Mouse (Mus musculus) liver, embryonic 12.5 days (tissue): ENCODE measurements around the gene Galnt10. TPM values are rescaled to one million over a fixed set of nuclear protein-coding genes. Genes with fewer than 3 reads are reported as not detected.

Source experiments
- ATAC-seq: fragments of 200-750 bp; cut with Nextera tagmentation; 2 replicates; pipeline ENCODE4 v1.8.0; 2017; ENCODE audit warnings: moderate number of reproducible peaks, mild to moderate bottlenecking, moderate library complexity
- H3K27ac ChIP-seq: fragments of 300-500 bp; sonication (generic); 2 replicates; pipeline ENCODE4 v1.5.1; 2016; ENCODE audit warnings: mild to moderate bottlenecking
- H3K27me3 ChIP-seq: fragments of 300-500 bp; sonication (generic); replicated peaks from 2 replicates; pipeline ENCODE4 v1.6.1; 2016; ENCODE audit warnings: mild to moderate bottlenecking, moderate library complexity
- H3K36me3 ChIP-seq: fragments of 300-500 bp; sonication (generic); 2 replicates; pipeline ENCODE4 v1.6.1; 2016; ENCODE audit warnings: mild to moderate bottlenecking, moderate library complexity
- H3K4me1 ChIP-seq: fragments of 300-500 bp; sonication (generic); 2 replicates; pipeline ENCODE4 v1.6.1; 2016
- H3K4me2 ChIP-seq: fragments of 300-500 bp; sonication (generic); 2 replicates; pipeline ENCODE4 v1.6.1; 2016; ENCODE audit warnings: mild to moderate bottlenecking, moderate library complexity
- H3K4me3 ChIP-seq: fragments of 300-500 bp; sonication (generic); 2 replicates; pipeline ENCODE4 v1.5.1; 2016; ENCODE audit warnings: mild to moderate bottlenecking, moderate library complexity
- H3K9ac ChIP-seq: fragments of 300-500 bp; sonication (generic); 2 replicates; pipeline ENCODE4 v1.6.1; 2016; ENCODE audit warnings: mild to moderate bottlenecking, moderate library complexity
- H3K9me3 ChIP-seq: fragments of 300-500 bp; sonication (generic); replicated peaks from 2 replicates; pipeline ENCODE4 v1.6.1; 2016; ENCODE audit warnings: mild to moderate bottlenecking, moderate library complexity
- WGBS: fragments of 180-500 bp; shearing (Covaris S2); methylation state at CpG from one replicate; pipeline ENCODE4 v1.1.7; 2016; ENCODE audit not compliant: insufficient replicate concordance; 5-methylcytosine and 5-hydroxymethylcytosine counted together
- polyA plus RNA-seq: library from polyadenylated mRNA; unstranded; fragments of >200 nt; fragmentation: Nextera tagmentation; extraction: Ambion mirVana; gene quantifications from 2 replicates; pipeline ENCODE4 v1.2.1, GENCODE M21; 2016

The Galnt10 gene
- polyA plus RNA-seq, 1 experiment from 2014 or later: 34.2 TPM

DNA sequence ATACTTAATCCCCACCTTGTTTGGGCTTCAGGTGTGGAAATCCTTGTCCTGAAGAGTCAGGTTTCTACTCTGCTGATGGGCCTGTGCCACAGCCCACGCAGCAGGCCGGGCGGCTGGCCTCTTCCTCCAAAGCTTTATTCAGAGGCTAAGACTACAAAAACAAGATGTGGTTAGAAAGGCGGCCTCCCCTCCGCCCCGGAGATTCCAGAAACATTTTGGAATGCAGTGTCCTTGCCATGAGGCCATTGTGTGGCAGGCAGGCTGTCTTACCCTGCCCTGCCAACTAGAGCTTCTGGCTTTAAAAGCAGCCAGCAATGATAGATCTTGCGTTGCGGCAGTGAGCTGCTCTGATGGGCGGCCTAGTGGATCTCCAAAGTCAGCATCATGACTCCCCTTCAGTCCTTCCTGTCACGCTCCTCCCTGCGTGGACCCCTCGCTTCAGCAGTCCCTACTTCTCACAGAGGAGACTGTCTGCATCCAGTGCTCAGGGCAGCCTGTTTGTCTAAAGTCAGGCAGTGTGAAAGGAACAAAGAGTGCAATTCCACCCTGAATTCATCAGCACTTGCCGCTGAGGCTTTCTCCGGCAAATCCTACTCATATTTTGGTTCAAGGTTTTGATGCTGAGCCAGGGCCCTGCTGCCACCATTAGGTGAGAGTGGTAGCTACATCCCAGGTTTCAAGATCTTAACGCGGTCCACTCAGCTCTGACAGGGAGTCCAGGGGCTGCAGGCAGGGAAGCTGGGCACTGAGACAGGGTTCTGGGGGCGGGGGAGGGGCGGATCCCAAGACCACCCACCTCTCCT is 141.6 kb downstream of the Galnt10 start:
- H3K27me3 ChIP-seq: peaks cover 16% of the 10 kb centered on the region; the same call in 1 of the 2 replicates
- no peaks in the 10 kb centered on the region for H3K9me3 ChIP-seq
- peaks cover 6% of the 10 kb centered on the region for H3K4me1 ChIP-seq
- no peak overlapping the region for H3K27ac ChIP-seq
- no peak overlapping the region for H3K4me3 ChIP-seq
- H3K4me2 ChIP-seq: no peak overlapping the region
- no peak for ATAC-seq
- WGBS: 66% methylated on average over 18 of the region's 18 CpGs
- no peak overlapping the region for H3K9ac ChIP-seq
- H3K36me3 ChIP-seq: peaks cover 28% of the 10 kb centered on the region

DNA sequence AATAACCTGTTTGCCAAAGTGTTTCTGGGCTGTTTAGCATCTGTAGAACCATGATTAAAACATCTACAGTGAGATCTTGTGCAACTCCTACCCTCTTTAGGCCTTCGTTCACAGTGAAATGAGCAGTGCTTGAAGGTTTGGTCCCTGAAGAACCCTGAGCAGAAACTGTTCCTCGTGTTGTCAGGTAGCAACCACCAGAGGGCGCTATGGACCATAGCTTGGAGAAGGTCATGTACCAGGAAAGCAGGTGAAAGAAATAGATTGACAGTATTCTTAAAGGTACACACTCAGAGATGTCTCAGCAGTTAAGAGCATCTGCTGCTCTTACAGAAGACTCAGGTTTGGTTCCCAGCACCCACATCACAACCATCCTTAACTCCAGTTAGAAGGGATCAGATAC is 142.7 kb downstream of the Galnt10 start:
- Histone ChIP-seq H3K27ac (no peak overlapping the region), H3K4me2 (no peak overlapping the region), H3K9ac (no peak overlapping the region), H3K4me1 (peaks cover 6% of the 10 kb centered on the region), H3K4me3 (no peak overlapping the region), H3K36me3 (peaks cover 21% of the 10 kb centered on the region), H3K27me3 (peaks cover 18% of the 10 kb centered on the region; the same call in 1 of the 2 replicates), H3K9me3 (no peaks in the 10 kb centered on the region)
- WGBS: 13% methylated on average over 3 of the region's 3 CpGs
- no peak for ATAC-seq

DNA sequence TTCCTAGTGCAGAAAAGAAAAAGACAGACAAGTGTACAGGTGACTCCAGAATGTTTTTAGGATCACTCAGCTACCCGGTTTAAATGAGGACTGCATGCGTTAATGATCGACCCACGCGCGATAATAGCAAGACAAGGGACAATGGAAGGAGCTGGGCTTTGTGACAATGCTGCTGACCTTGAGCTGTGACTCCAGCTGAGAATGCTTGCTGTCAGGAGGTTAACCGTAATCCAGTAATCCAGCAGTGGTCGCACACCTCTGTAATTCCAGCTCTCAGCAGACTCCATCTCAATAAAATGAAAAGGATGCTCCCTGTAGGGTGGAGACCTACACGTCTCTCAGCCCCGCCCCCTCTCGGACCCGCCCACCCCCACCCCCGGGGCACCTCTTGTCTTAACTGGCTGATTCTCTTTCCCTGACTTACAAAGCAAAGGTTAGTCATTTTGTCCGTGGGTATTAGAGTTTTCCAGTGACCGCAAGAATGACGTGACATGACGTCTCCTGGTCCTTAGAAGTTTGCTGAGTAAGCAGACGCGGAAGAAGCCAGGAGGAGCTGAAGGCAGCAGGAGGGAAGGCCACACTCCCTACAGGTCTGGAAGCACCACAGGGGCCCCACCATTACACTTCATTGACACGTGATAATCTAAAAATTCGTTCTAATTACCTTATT is 145.8 kb downstream of the Galnt10 start:
- Histone ChIP-seq H3K36me3 (no peaks in the 10 kb centered on the region), H3K4me1 (peaks cover 6% of the 10 kb centered on the region), H3K27ac (no peak overlapping the region), H3K27me3 (peaks cover 25% of the 10 kb centered on the region; the same call in 1 of the 2 replicates), H3K9ac (no peak overlapping the region), H3K9me3 (no peaks in the 10 kb centered on the region), H3K4me2 (peak overlapping the region; percentile 44), H3K4me3 (no peak overlapping the region)
- no peak for ATAC-seq
- WGBS: 29% methylated on average over 21 of the region's 21 CpGs

DNA sequence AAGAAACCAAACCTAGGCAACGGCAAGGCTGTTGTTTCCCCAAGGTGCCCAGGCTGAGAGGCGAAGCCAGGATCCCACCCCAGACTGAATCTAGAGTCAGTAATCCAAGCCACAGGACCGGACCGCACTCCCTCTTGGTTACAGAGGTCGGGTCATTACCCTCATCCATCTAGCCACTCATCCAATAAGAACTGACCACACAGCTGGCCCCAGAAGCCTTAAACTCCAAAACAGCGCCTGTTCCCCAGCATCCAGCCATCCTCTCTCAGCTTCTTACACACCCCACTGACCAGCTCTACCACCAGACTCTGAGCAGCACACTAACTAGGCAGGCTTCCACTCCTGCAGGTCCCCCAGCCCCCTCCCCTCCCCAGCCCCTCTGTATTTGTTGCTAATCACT is 149.8 kb downstream of the Galnt10 start:
- peaks cover 8% of the 10 kb centered on the region for H3K4me1 ChIP-seq
- ATAC-seq: no peak
- H3K27ac ChIP-seq: no peak overlapping the region
- no peaks in the 10 kb centered on the region for H3K9me3 ChIP-seq
- 51% methylated on average over 6 of the region's 6 CpGs for whole genome bisulfite sequencing
- peaks cover 17% of the 10 kb centered on the region; the same call in 1 of the 2 replicates for H3K27me3 ChIP-seq
- H3K9ac ChIP-seq: no peak overlapping the region
- no peak overlapping the region for H3K4me3 ChIP-seq
- no peaks in the 10 kb centered on the region for H3K36me3 ChIP-seq
- no peak overlapping the region for H3K4me2 ChIP-seq

DNA sequence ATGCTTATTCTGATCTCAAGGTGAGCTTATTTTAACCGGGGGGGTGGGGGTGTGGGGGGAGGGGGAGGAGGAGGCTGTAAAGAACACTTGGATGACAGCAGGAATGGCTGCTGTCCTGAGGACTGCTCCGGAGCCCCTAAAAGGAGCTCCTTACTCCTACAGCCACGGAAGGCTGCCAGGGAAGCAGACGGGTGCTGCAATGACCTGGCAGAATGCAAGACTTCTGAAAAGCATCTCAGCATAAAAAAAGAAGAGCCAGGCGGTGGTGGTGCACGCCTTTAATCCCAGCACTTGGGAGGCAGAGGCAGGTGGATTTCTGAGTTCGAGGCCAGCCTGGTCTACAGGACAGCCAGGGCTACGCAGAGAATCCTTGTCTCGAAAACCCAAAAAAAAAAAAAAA is 152.6 kb downstream of the Galnt10 start:
- Histone ChIP-seq H3K9ac (no peak overlapping the region), H3K4me3 (no peak overlapping the region), H3K4me2 (no peak overlapping the region), H3K27ac (no peak overlapping the region), H3K36me3 (no peaks in the 10 kb centered on the region), H3K9me3 (no peaks in the 10 kb centered on the region), H3K4me1 (peaks cover 21% of the 10 kb centered on the region), H3K27me3 (peaks cover 21% of the 10 kb centered on the region)
- ATAC-seq: no peak
- 69% methylated on average over 9 of the region's 9 CpGs for WGBS

DNA sequence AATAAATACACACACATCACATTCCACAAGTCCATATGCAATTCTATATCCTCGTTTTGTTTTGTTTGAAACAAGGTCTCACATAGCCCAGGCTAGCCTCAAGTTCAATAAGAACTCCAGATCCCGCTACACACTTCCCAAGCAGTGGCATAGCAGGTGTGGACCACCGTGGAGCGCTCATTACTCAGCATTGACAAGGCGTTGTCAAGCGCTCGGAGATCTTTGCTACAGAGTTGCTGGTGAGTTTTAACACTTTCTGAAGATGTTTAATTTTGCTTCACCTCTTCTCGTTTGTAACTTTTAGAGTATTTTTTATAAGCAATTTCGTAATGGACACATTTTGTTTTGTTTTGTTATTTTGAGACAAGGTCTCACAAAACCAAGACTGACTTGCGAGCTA is 154.2 kb downstream of the Galnt10 start:
- H3K27ac ChIP-seq: no peak overlapping the region
- no peak overlapping the region for H3K4me3 ChIP-seq
- H3K27me3 ChIP-seq: peaks cover 30% of the 10 kb centered on the region
- H3K36me3 ChIP-seq: no peaks in the 10 kb centered on the region
- 78% methylated on average over 10 of the region's 10 CpGs for WGBS
- no peak overlapping the region for H3K9ac ChIP-seq
- no peak overlapping the region for H3K4me2 ChIP-seq
- no peak for ATAC-seq
- peaks cover 27% of the 10 kb centered on the region for H3K4me1 ChIP-seq
- H3K9me3 ChIP-seq: no peaks in the 10 kb centered on the region

DNA sequence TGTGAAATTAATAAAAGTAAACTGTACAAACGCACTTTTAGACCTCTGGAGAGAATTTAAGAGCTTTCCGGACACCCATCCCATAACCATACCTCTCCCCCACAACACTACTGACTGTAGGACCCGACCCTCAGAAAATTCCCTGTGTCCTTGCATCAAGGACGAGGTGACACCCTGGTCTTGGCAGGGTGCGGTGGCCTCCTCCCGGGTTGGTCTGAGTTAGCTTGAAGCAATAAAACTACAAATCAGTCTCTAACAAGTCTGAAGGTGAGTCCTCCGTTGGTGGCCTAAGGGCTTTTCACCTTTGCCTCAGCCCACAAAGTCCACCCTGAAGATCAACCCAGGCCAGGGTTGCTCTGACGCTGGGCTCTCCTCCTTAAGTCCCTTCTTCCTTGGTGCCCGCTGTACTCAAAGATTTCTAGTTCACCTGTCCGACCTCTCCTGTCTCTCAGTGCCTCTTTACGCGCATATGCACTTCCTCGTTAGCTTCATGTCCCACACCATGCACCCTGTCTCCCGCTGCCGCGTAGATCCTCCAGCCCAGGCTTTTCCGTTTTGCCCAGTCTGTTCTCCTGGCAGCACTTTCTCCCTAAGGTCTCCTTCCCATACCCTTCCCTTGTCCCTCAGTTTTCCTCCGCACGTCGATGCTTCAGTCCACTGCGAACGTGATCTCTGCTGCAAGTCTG is 155.2 kb downstream of the Galnt10 start:
- 19% methylated on average over 22 of the region's 22 CpGs for WGBS
- no peaks in the 10 kb centered on the region for H3K36me3 ChIP-seq
- peaks cover 26% of the 10 kb centered on the region for H3K27me3 ChIP-seq
- ATAC-seq: no peak
- peak overlapping the region; percentile 100 for H3K4me2 ChIP-seq
- peaks cover 27% of the 10 kb centered on the region for H3K4me1 ChIP-seq
- no peaks in the 10 kb centered on the region for H3K9me3 ChIP-seq
- peak overlapping the region; percentile 93 for H3K9ac ChIP-seq
- H3K27ac ChIP-seq: peak overlapping the region; percentile 74; the same call in 1 of the 2 replicates
- H3K4me3 ChIP-seq: peak overlapping the region; percentile 96

DNA sequence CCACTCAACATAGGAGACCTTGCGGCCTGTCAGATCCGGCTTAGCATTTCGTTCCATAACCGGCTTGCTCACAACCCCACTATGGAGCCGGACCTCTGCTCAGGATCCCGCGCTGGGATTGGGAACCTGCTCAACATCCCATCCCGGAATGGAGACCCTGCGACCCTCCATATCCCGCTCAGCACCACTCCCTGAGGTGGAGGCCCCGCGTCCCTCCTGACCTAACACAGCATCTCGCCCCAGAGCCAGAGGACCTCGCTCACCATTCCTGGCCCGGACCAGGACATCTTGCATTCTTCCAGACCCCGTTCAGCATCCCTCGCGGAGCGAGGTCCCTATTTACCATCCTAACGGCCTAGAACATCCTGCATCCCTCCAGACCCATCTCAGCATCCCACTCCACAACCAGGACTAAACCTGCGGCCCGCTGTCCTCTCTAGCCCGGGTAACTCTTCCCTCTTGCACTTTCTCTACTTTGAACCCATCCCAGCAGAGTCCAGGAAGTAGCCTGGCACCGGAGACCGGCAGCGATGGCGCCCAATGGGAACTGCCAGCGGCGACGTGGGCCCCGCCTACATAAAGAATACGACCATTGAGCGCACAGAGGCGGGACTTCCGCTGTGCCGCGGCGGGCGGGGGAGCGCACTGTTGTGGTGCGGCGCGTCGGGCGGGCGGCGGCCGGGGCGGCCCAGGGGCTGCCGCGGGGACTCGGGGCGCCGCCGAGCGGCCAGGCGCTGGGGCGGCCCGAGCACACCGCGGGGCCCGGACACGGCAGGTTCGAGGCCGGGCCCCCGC is 155.9 kb downstream of the Galnt10 start, which contains the start of gene Sap30l:
Sap30l (plus strand) TSS at position 667 of the 795 bp plus-strand sequence.
- Histone ChIP-seq H3K36me3 (0 out of 2 replicates have a peak, but pooled peaks cover 3% of the 10 kb centered on the region), H3K4me1 (peaks cover 27% of the 10 kb centered on the region), H3K27ac (peak within 1 kb of the TSS; percentile 75), H3K27me3 (peaks cover 26% of the 10 kb centered on the region), H3K9me3 (no peaks in the 10 kb centered on the region), H3K4me3 (peak within 1 kb of the TSS; percentile 96), H3K9ac (peak within 1 kb of the TSS; percentile 93), H3K4me2 (peak within 1 kb of the TSS; percentile 100)
- ATAC-seq: peak; percentile 97
- under 1% methylated on average over 58 of the region's 66 CpGs for WGBS

DNA sequence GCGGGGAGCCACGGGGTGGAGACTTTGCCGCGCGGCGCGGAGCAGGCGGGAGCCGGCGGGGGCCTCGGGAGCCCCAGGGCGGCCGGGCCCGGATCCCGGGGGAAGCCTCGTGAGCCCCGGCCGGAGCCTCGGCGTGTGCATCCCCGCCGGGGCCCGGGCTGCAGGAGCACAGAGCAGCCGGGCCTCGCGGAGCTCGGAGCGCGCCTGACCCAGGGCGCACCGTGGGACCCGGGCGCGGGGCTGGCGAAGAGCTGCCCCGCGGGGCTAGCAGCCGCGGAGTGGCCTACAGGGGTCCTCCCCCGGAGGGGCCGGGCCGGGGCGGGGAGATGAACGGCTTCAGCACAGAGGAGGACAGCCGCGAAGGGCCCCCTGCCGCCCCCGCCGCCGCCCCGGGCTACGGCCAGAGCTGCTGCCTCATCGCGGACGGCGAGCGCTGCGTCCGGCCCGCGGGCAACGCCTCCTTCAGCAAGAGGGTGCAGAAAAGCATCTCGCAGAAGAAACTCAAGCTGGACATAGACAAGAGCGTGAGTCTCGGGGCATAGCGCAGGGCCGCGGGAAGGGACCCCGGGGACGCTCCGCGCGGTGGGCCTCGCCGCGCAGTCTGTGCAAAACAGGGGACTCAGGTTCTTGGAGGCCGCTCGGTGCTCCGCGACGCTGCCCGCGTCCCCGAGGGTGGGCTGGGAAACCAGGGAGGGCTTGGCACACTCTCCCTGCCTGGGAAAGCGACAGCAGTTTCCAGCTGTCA is 156.7 kb downstream of the Galnt10 start:
- H3K27ac ChIP-seq: peak overlapping the region; percentile 75
- no peaks in the 10 kb centered on the region for H3K9me3 ChIP-seq
- ATAC-seq: no peak; the same call in 1 of the 2 replicates
- 1% methylated on average over 82 of the region's 85 CpGs for whole genome bisulfite sequencing
- peak overlapping the region; percentile 93 for H3K9ac ChIP-seq
- peaks cover 26% of the 10 kb centered on the region for H3K27me3 ChIP-seq
- H3K4me2 ChIP-seq: peak overlapping the region; percentile 100
- peaks cover 11% of the 10 kb centered on the region; the same call in 1 of the 2 replicates for H3K36me3 ChIP-seq
- peaks cover 27% of the 10 kb centered on the region for H3K4me1 ChIP-seq
- H3K4me3 ChIP-seq: peak overlapping the region; percentile 96

DNA sequence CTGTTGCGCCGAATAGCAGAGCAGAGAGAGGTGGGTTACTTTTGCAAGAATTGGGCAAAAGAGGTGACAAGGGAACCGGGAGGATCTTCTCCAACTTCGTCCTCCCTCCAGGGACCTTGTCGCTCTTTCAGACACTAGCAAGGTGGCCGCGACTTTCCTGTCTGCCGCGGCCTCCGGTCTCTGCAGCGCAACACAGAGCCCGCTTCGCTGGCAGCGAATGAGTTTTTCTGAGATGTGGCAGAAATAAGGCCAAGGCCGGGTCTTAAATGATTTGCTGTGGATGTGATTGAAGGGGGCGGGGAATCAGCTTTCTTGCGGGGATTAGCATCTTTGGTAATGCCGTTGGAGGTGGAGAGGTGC is 157.2 kb downstream of the Galnt10 start:
- Histone ChIP-seq H3K27me3 (peaks cover 26% of the 10 kb centered on the region), H3K36me3 (peaks cover 13% of the 10 kb centered on the region; the same call in 1 of the 2 replicates), H3K4me2 (peak overlapping the region; percentile 100), H3K4me3 (peak overlapping the region; percentile 96), H3K27ac (no peak overlapping the region), H3K4me1 (peaks cover 27% of the 10 kb centered on the region), H3K9me3 (no peaks in the 10 kb centered on the region), H3K9ac (peak overlapping the region; percentile 93)
- 2% methylated on average over 18 of the region's 18 CpGs for WGBS
- no peak for ATAC-seq

DNA sequence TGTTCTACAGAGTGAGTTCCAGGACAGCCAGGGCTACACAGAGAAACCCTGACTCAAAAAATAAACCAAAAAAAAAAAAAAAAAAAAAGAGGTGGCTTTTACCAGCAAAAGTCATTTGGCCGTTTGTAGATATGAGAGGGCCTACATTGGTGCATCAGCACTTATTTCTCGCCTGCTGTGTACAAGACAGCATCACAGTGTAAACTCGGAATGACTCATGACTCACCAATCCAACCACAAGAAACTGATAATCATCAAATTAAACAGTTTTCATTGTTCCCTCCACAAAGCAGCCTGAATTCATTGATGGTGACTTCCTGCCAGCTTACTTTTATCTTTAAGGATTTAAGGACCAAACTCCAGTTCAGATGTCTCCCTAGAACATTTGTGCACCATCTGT is 159.8 kb downstream of the Galnt10 start:
- Histone ChIP-seq H3K9me3 (no peaks in the 10 kb centered on the region), H3K27ac (no peak overlapping the region), H3K4me3 (no peak overlapping the region), H3K4me2 (no peak overlapping the region), H3K9ac (no peak overlapping the region), H3K36me3 (peaks cover 38% of the 10 kb centered on the region), H3K27me3 (peaks cover 23% of the 10 kb centered on the region), H3K4me1 (peaks cover 25% of the 10 kb centered on the region)
- no peak for ATAC-seq
- 52% methylated on average over 3 of the region's 3 CpGs for WGBS
